Mouse (Mus musculus) left cerebral cortex, postnatal 25 days (tissue): ENCODE measurements around the gene 4930412O13Rik. TPM values are rescaled to one million over a fixed set of nuclear protein-coding genes. Genes with fewer than 3 reads are reported as not detected.
A peak's percentile ranks its signal among the peaks of the same experiment; 100 is the strongest.

Experiments used
- DNase-seq, 2 experiments: peaks; one replicate each; pipeline ENCODE4 v3.0.0; 2022; ENCODE audit warnings: low spot score in 2 of 2, mixed read lengths in 1 of 2
- intact Hi-C: fragments of 180-260 bp; cut with DNase I; formaldehyde crosslinking; loops from one replicate; pipeline ENCODE4 v1.15.1; 2025
- total RNA-seq, 2 experiments: library from RNA; stranded (reverse); gene quantifications; 2 replicates each; pipeline ENCODE4 v1.2.3; 2021

The 4930412O13Rik gene
- total RNA-seq, 2 experiments from 2014 or later, result not detected

DNA sequence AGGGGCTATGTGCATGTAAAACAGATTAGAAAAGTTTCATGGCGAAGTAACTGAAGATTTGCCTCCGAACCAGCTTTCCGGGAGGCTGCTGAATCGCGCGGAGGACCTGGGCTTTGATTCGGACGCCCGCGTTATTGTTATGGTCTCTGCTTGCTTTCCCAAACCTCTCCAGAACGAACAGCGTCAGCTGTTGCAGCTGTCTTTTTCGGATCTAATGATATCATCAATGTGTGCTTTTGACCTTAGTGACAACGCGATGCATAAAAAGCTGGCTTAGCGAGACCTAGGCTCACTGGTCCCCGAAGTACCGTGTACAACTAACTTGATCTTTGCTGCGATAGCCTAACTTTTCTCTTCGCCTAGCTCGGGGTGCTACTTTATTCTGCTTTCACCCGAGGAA lies 2.0 kb upstream of the 4930412O13Rik start:
- intact Hi-C loops, result loop anchor here (5.0 kb wide), 1 partner anchor 802 kb away; no protein-coding TSS in a partner anchor
- no peak for DNase-seq

DNA sequence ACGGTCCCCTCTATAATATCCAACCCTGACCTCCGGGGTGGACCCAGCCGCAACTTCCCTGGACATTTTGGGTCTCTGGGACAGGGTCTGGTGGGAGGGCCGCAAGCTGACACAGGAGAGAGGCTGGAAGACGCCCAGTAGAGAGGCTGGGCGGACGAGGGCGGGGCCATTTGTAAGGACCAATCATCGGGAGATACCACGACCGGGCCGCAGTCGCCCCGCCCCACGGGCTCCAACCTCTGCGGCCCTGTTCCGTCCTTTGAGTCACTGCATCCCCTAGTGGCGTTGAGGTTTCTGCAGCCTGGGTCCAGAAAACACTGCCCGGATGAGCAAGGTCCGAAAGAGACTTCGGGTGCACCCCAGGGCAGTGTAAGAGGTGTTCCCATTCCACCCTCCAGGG lies 1.6 kb upstream of the 4930412O13Rik start:
- intact Hi-C loops, result loop anchor here (5.0 kb wide), 1 partner anchor 802 kb away; no protein-coding TSS in a partner anchor
- DNase-seq, result peak; percentile 51 to 54

DNA sequence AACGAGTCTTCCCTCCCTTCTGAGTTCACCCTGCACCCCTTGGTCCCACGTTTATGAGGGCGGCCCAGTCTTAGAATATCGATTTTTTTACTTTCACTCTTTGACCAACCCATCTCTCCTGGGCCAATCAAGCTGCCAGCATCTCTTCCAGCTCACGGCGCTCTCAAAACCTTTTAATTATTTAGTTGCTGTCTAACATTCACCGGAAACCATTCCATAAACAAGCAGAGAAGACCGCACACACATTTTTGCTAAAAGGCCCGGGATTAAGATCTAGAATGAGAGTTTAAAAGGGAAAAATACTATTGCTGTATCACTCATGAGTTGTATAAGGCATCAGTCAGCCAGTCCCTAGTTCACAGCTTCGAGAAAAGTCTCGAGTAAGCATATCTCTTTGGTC lies 781 bp upstream of the 4930412O13Rik start:
- DNase-seq, result no peak
- intact Hi-C loops, result loop anchor here (10.0 kb wide), 2 partner anchors 1125 to 1205 kb away; no protein-coding TSS in a partner anchor

DNA sequence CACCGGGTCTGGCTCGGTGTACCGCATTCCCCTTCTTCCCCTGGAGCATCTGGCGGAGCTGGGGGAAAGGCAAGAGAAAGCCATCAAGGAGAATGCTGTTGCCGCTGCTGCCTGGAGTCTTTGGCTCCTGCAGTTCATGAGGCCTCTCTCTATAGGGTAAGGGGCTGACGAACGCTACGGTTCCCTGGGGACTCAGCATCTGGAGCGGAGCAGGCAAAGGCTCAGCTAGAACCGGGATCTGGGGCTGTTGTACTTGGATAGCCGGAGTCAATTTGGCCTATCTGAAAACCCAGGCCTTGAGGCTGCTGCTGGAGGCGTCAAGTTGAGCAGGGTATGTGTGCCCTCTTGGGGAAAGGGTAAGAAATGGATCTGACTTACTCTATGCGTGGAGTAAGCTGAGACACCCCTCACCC lies 565 bp downstream of the 4930412O13Rik start:
- intact Hi-C loops, result loop anchor here (10.0 kb wide), 2 partner anchors 1127 to 1207 kb away; no protein-coding TSS in a partner anchor
- no peak for DNase-seq

DNA sequence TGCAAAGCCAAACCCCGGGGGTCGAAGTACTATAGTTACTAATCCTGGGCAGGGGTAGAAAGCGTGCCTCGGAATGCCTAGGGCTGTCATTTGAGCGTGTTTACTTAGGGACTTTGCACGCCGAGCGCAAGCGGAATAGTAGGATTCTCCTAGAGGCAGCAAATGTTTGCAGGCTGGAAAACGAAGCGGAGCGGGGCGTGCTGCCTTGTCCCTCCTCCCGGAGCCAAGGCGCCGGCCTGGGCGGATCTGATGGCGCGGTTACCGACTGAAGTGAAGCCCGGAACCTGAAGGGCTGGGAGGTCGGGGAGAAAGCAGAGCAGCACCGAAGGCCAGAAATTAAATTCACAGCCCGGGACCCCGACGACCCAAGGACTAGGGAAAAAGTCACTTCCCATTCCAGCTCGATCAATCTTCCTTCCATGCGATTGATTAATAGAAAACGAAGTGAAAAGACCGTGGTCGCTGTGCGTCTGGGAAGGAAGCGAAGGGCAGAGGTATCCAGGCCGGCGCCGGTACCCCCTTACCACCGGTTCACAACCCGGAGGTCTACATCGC lies 1.4 kb downstream of the 4930412O13Rik start:
- no peak for DNase-seq
- intact Hi-C loops, result loop anchor here (10.0 kb wide), 2 partner anchors 1128 to 1208 kb away; no protein-coding TSS in a partner anchor

DNA sequence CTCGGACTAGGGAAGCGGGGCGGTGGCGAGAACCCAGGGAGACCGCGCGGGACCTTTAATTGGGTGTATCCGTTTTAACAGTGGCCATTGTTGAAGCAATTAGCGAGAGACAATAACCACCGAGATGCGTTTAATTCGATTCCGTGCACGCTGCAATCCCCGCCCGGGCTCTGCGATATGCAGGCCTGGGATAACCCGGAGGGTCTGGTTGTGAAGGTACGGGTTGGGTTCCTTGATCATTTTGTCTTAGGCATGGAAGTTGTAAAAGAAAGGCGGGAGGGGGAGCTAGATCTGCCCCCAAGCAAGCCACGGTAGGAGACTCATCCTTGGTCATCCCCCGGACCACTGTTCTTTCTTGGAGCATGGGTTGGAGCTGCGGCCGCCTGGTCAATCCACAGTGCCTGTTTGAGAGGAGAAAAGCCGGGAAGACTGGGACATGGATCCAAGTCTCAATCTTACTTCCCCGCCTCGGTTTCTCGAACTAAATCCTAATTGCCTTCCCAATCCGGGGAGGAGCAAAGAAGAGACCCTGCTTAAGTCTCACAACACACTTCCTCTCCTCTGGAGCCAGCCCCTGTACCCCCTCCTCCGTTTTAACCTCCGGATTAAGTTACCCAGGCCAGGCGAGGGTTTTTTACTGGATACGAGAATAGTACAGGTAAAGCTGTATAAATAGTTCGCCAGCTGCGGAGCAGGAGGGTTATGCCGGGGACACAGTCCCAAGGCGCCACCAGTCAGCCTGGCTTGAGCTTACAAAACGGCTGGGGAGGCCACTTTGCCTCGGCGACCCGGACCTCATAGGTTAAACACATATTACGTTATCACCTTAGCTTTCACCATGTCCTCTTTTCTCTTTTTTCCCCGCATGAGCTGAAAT lies 2.1 kb downstream of the 4930412O13Rik start:
- DNase-seq, result no peak
- intact Hi-C loops, result loop anchor here (10.0 kb wide), 2 partner anchors 1128 to 1208 kb away; no protein-coding TSS in a partner anchor

DNA sequence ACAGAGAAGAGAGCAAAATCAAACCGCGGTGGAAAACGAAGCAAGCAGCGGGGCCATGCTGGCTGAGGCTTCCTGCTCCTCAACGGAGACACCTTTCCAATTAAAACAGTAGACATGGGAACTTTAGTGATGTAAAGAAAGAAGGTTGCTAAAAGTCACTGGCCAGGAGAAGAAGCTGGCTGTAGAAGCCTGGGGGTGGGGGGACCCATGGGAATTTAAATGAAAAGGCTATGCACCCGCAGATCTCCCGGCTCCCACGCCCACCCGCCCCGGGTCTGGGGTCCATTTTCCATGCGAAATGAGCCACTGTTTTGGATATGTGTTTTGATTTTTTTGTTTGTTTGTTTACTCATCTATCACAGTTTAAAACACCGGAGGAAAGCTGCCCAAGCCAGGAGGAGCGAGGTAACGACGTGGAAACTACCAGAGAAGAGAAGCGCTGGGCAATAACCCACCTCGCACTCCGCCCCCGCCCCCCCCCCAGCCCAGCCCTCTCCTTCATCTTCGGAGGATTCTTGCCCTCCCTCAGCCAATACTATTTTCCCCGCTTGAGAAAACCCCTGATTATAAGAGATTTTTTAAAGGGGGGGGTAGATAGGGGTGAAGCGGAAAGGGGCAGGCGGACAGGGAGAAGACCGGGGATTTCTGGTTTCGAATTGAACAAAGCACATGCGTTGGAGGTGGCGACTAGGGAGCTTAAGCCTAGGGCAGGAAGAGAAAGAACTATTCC lies 2.9 kb downstream of the 4930412O13Rik start:
- DNase-seq, result no peak
- intact Hi-C loops, result loop anchor here (10.0 kb wide), 2 partner anchors 1129 to 1209 kb away; no protein-coding TSS in a partner anchor

DNA sequence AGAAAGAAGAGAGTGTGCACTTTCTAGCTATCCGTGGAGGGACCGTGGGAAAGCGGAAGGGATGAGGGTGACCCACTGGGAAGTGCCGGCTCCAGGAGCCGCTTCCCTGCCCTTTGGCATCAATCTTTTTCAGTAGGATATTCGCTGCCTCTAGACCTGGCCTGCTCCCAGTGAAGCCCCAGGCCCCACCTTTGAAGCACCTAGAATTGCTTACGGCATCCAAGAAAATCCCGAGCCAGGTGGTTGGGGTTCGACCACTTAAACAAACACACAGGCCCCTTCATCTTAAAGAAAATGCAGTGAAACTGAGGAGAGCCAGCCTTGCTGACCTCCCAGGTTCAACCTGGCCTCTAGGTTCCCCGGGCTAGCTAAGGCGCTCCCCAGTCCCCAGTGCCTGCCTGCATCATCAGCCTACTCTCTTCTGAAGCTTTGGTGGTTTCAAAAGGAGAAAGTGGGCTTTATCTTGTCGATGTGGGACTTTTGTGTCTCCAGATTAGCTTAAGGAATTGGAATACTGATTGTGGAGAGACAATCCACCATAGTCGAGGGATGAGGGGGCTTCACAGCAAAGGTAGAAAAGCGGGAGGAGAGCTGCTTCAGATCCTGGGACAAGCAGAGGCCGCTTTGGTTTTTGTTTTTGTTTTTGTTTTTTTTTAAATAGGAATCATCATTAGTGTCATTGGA lies 3.6 kb downstream of the 4930412O13Rik start:
- intact Hi-C loops, result loop anchor here (10.0 kb wide), 2 partner anchors 1130 to 1210 kb away; no protein-coding TSS in a partner anchor
- no peak for DNase-seq

DNA sequence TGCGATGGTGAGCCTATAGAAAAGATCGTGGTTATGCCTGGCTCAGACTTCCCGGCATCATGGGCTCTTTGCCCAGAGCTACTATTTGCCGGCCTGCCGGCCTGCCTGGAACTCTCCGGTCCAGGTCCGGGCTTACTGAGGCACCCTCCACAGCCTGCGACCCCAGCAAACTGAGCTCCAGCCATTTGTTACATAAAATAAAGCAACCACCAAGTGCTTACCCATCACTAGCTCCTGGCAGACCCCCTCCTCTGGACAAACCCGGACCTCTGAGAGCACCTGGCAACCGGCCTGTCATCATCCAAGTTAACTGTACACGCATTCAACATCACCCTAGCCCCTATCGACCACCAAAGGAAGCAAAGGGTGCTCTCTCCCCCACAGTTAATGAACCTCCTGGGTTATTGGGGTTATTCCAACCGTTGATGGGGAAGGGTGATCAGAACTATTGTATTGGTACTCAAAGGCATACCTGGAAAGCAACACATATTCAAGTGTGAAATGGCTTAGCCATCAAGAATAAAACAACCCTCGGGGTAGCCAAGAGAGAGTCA lies 4.2 kb downstream of the 4930412O13Rik start:
- intact Hi-C loops, result loop anchor here (10.0 kb wide), 2 partner anchors 1130 to 1210 kb away; no protein-coding TSS in a partner anchor
- no peak for DNase-seq

DNA sequence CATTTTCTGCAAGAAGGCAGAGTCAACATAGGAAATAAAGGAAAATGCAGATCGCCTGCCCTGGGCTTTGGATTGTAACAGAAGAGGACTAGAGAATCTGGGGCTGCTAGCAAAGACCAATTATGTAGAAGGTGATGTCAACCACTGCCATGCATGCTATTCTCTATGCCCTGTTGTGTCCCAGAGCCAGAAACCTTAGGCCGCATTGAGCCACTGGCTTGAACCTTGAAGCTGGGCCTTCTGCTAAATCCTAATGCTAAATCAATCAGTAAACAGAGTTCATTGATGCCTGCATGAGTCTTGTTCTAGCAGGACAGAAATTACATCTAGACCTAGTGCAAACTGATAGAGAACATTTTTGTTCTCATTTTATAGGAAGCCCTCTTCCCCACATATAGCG lies 5.0 kb downstream of the 4930412O13Rik start:
- intact Hi-C loops, result loop anchor here (10.0 kb wide), 2 partner anchors 1131 to 1211 kb away; no protein-coding TSS in a partner anchor
- DNase-seq, result no peak

DNA sequence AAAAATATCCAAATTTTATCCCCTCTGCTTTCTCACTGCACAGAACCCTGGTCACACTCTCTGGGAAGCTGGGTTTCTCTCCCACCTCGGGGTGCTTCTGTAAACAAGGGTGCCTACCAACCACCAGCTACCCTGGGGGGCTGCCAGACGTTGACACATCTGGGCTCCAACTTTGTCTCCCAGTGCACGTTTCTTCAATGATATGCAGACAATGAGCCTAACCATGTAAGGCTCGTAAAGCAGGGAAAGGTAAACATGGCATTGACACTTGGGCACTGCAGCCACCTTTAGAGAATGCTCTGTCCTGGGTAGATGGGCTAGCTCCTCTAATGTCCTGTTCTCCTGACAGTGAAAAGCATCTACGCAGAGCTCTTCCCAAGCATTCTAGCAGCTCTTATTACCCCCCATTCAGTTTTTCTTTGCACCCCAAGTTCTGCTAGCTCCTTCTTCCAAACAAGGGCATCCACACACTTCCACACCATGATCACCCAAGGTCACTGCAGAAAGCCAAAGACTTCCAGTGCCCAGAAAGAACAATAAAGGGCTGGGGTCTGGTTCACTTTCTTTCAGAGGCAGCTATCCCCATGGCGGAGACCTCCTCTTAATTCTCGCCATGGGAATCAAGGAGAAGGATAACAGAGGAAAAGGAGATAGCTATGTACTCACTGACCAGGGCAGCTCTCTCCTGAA lies 6.0 kb downstream of the 4930412O13Rik start:
- no peak for DNase-seq
- intact Hi-C loops, result loop anchor here (10.0 kb wide), 2 partner anchors 1132 to 1212 kb away; no protein-coding TSS in a partner anchor

DNA sequence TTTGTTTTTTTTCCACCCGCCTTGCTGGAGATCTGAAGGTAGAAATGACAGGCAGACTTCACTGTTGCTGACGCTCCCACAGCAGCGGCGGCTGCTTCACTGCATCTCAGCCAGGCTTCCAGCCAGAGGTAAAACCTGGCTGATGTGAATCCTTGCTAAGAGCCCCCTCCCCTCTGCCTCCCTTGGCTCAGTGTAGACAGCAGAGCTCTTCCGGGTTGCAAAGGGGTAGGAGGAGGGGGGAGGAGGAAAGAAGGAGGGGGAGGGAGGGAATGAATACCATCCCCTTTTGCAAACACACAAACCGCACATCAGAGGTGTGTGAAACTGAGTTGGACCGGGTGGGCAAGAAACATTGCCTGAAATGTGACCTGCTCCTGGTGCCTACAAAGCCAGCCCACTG lies 6.6 kb downstream of the 4930412O13Rik start:
- DNase-seq, result no peak
- intact Hi-C loops, result loop anchor here (10.0 kb wide), 2 partner anchors 1133 to 1213 kb away; no protein-coding TSS in a partner anchor

DNA sequence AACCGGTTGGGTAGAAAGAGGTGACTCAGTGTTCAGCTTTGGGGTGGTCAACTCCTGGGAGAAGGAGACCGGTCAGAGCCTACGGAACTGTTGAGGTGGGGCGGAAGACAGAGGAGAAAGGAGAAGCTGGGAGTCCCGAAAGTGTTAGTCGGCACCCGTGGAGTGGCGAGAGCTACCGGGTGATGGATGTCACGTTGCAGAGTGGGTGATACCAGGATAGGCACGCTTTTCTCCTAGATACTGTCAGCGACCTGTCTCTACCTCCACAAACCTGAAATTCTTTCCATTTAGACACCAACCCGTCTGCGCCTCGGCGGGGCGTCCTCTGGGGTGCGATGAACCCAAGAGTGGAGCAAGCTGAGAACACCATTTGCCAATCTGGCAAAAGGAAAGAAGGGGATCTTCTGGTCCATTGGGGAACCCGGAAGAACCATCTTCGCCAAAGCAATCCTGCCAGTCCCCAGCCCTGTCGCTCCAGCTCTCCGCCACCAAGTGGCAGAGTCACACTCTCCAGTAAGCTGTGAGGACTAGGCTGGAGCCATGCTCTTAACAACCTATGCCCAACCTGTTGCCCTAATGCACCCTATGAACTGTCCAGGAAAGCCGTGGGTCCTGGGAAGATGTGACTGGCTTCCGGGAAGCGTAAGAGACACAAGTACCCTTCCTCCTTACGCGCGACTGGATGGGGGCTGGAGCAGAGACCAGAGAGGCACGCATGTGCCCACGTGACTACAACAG lies 8.0 kb downstream of the 4930412O13Rik start, which contains the start of gene 9230102O04Rik:
TSS of gene 9230102O04Rik (minus strand) at position 628 of the 738 bp plus-strand sequence.
- intact Hi-C loops, result loop anchor here (10.0 kb wide), 2 partner anchors 1134 to 1214 kb away; no protein-coding TSS in a partner anchor
- DNase-seq, result no peak

DNA sequence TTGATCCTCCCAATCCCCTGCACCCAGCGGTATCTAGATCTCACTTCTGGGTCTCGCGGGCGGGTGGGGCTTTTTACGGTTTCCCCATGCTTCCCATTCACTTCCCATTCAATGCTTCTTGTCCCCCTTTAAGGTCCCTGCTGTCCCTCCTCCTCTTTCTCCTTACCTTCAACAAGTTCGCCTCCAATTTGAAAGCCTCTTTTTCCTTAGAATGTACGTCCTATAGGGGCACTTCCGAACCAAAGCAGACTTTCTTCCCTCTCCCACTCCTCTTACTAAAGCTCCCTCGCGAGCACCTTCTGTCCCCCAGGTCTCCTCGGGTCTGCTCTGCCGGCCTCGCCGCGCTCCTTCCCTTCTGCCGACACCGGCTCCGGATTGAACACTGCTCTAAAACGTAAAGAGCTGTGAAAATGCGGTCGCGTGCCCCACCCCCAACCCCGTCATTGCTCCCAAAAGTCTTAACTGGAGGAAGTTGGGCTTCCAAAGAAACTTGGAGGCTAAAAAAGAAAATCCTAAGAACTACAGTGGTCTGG lies 8.7 kb downstream of the 4930412O13Rik start, which contains the start of gene Gata3:
TSS of gene Gata3 (minus strand) at position 384 of the 533 bp plus-strand sequence.
- intact Hi-C loops, result loop anchor here (5.0 to 10.0 kb wide), 3 partner anchors 483 to 1215 kb away; partner anchors contain the start of gene Sfmbt2
- DNase-seq, result no peak

DNA sequence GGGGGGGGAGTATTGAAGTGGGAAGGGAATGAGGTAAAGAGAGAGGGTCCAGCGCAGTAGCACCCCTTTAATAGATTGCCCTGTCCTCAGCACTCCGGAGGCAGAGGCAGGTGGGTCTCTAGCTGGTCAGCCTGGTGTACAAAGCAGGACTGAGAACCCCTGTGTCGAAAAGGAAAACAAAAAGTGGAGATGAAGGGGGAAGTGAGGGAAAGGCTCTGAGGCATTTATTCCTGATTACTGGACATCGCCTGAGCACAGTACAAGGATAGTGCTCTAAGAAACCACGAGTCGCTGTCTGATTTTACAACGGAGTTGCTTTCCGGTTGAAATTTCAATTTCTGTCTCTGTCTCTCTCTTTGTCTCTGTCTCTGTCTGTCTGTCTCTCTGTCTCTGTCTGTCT lies 9.2 kb downstream of the 4930412O13Rik start:
- no peak for DNase-seq
- intact Hi-C loops, result loop anchor here (5.0 kb wide), 1 partner anchor 482 kb away; the partner anchor contains the start of gene Sfmbt2

DNA sequence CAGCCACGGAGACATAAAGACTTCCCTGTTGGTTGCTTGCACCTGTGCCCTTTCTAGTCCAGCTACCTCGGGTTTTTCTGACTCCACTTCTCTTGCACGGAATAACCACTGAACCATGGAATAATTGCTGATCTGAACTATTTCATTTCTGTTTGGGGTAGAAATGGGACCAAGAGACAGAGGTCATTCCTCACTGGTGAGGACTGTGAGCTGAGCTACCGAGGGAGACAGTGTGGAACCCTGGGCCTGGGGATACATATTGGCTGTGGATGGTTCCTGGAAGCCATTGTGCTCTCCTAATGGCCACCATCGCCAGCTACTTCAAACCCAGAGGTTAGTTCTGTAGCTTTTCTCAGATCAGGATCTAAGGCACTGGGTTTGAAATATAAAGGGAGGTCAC lies 9.9 kb downstream of the 4930412O13Rik start:
- no peak for DNase-seq
- intact Hi-C loops, result loop anchor here (5.0 kb wide), 1 partner anchor 481 kb away; the partner anchor contains the start of gene Sfmbt2

DNA sequence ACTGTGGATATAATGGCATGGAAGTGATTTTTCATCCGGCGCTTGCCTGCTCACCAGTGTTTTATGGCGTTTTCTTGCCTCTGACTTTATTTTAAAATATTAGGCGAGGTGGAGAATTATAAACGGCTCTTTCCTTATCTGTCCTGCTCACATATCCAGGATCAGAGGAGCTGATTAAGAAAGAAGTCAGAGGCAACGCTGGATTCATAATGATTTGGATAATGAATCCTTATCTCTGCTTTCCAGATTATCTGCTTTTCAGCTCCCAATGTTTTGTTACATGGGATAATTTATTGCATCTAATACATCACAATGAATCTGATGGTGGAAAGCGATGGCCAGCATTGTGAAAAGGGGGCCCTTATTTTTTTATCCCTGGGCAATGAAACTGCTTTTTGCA lies 11.5 kb downstream of the 4930412O13Rik start:
- no peak for DNase-seq
- intact Hi-C loops, result loop anchor here (5.0 kb wide), 1 partner anchor 480 kb away; the partner anchor contains the start of gene Sfmbt2
